8 mouse cellular contexts compared by ENCODE assay signal in the genomic region with DNA sequence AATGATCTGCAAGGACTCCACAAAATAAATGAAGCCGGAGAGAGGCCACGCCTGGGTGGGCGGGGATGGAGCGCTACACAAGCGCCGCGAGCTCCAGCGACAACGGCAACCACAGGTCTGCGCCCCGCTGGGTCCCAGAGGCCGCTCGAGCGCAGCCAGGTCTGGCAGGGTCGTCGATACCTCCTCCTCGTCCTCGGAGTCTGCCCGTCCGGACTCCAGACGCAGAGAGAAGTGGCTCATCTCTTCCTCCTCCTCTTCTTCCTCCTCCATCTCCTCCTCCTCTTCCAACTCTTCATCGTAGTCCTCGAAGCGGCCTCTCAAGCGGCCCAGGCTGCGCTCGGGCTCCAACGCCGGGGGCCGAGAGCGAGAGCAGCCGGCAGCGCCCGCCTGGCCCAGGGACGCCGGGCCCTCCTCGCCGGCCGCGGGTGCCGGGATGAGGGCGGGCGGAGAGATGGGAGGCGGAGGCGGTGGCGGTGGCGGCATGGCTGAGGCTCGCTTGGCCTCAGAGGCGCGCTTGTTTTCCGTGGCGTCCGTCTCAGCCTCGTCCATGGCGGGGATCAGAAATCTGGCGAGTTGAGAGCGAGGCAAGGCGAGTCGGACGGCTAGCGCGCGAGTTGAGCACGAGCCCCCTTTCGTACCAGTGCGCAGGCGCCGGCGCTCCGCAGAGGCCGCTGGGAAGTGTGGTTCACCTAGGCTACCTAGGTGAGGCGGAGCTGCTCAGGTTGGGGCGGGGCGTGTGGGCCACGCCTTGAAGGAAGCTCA. TPM values are rescaled to one million over a fixed set of nuclear protein-coding genes. Genes with fewer than 3 reads are reported as not detected.
DNase-seq lines count a peak whose midpoint lies in the region; ATAC-seq and TF ChIP-seq lines count a peak whose summit lies in the region.

A gene (minus strand): TSS at position 636 of the 762 bp plus-strand sequence.

- H3K36me3 ChIP-seq in hindbrain, postnatal 0 days (ENCODE audit: insufficient read depth, low read length) = peaks cover 4% of the 10 kb centered on the region; the same call in 1 of the 2 replicates
- no peaks in the 10 kb centered on the region for H3K36me3 ChIP-seq in macrophage (ENCODE audit: inconsistent target)

- TF ChIP-seq CTCF in gastrocnemius, adult 2 months (IDR thresholded peaks at IDR 0.05) = no peak
- peak; percentile 32; the same call in 1 of the 2 replicates for TF ChIP-seq CTCF in hindbrain, postnatal 0 days (IDR thresholded peaks at IDR 0.05; ENCODE audit: low read depth)

- H3K9me3 ChIP-seq in hindbrain, postnatal 0 days (ENCODE audit: low read length) = no peaks in the 10 kb centered on the region

- peaks cover 6% of the 10 kb centered on the region; the same call in 1 of the 2 replicates for H3K4me1 ChIP-seq in hindbrain, postnatal 0 days (ENCODE audit: insufficient read depth, low read length)

- H3K4me3 ChIP-seq in gastrocnemius, adult 2 months = peak within 1 kb of the TSS; percentile 78
- peak within 1 kb of the TSS; percentile 93 for H3K4me3 ChIP-seq in hindbrain, postnatal 0 days (ENCODE audit: low read length)
- peak within 1 kb of the TSS; percentile 40 for H3K4me3 ChIP-seq in macrophage (ENCODE audit: inconsistent target)

- H3K9ac ChIP-seq in hindbrain, postnatal 0 days (replicated peaks; ENCODE audit: low read length) = peak within 1 kb of the TSS; percentile 93

- peak within 1 kb of the TSS; percentile 89 for H3K27ac ChIP-seq in gastrocnemius, adult 2 months
- peak within 1 kb of the TSS; percentile 95 for H3K27ac ChIP-seq in hindbrain, postnatal 0 days
- H3K27ac ChIP-seq in macrophage = no peak within 1 kb of the TSS

- ATAC-seq in activated CD4-positive, CD25-positive, alpha-beta regulatory T cell, adult 4 months = peak; percentile 96
- peak; percentile 75 for ATAC-seq in common myeloid progenitor, adult 5-6 weeks (replicated peaks; ENCODE audit: low read depth, poor library complexity, severe bottlenecking)
- peak; percentile 94 for ATAC-seq in hindbrain, postnatal 0 days

- H3K79me2 ChIP-seq in macrophage (ENCODE audit: inconsistent target) = no peaks in the 10 kb centered on the region

- under 1% methylated on average over 74 of the region's 75 CpGs for WGBS in hindbrain, postnatal 0 days
- 1% methylated on average over 68 of the region's 75 CpGs for WGBS in macrophage (ENCODE audit: missing documents)

- intact Hi-C loops in gastrocnemius, adult 2 months (cut with DNase I) = no loop called here

- H3K27me3 ChIP-seq in hindbrain, postnatal 0 days (ENCODE audit: insufficient read depth, low read length) = no peaks in the 10 kb centered on the region

- DNase-seq in gastrocnemius, adult 2 months = peak; percentile 84
- peak; percentile 93 for DNase-seq in hindbrain, postnatal 0 days (ENCODE audit: low spot score)
- peak; percentile 86 to 88 for DNase-seq in left cerebral cortex, adult 18-20 months (ENCODE audit: low spot score in 2 of 2)
- peak; percentile 90 for DNase-seq in right cerebral cortex, adult 18-20 months
- peak; percentile 19 for DNase-seq in urinary bladder, postnatal 10 days (ENCODE audit: low spot score)

- peak within 1 kb of the TSS; percentile 79 for H3K4me2 ChIP-seq in hindbrain, postnatal 0 days (ENCODE audit: low read depth, low read length)

RNA-seq across cellular contexts. Expression of the gene that starts here (rescaled TPM):
- 1 to 10 TPM; 6.5 to 8.6 TPM for polyA plus RNA-seq in activated CD4-positive, CD25-positive, alpha-beta regulatory T cell, adult 4 months (2017; shearing (Covaris generic))
- 20.9 and 21.6 TPM in 2 replicates for total RNA-seq in common myeloid progenitor, adult 5-6 weeks (2017)
- 1 to 10 TPM; 4.7 to 5.3 TPM for total RNA-seq in gastrocnemius, adult 2 months (2021)
- total RNA-seq in hindbrain, postnatal 0 days (2014; rRNA removed) = 12.9 and 17.9 TPM in 2 replicates
- 20.0 and 22.7 TPM in 2 replicates for polyA plus RNA-seq in hindbrain, postnatal 0 days (2015; fragmentation: Nextera tagmentation; extraction: Ambion mirVana)
- total RNA-seq in left cerebral cortex, adult 18-20 months (2021) = 10 to 100 TPM; 17.3 to 19.0 TPM
- 10 to 100 TPM in 20 of 26 experiments, 1 to 10 TPM in 6; 6.8 to 47.3 (median 26.9) TPM for total RNA-seq in macrophage (2018; cell fraction: chromatin; rRNA removed)
- total RNA-seq in macrophage (2018; cell fraction: cytosol; rRNA removed) = 1 to 10 TPM; 2.1 to 7.8 (median 4.6) TPM
- total RNA-seq in macrophage (2018; cell fraction: nucleus; rRNA removed) = 10 to 100 TPM in 15 of 26 experiments, 1 to 10 TPM in 11; 3.4 to 35.4 (median 11.6) TPM
- 4.3 to 11.3 TPM (median 6.7 TPM) in 3 replicates for polyA plus RNA-seq in macrophage (2018)

Comparison
In these comparisons a context has a peak if more than half of its experiments do, and no peak if none do; other contexts are left out.
1. DNase-seq: peak in every context shown above with its lines; median percentile 93 in hindbrain, postnatal 0 days; 90 in right cerebral cortex, adult 18-20 months; 87 in left cerebral cortex, adult 18-20 months; 84 in gastrocnemius, adult 2 months; 19 in urinary bladder, postnatal 10 days.
2. H3K4me3 ChIP-seq: peak in every context shown above with its lines; median percentile 93 in hindbrain, postnatal 0 days; 78 in gastrocnemius, adult 2 months; 40 in macrophage.